Mouse (Mus musculus): Measurements from ENCODE around the gene Rbks.

Gene Rbks

DNA sequence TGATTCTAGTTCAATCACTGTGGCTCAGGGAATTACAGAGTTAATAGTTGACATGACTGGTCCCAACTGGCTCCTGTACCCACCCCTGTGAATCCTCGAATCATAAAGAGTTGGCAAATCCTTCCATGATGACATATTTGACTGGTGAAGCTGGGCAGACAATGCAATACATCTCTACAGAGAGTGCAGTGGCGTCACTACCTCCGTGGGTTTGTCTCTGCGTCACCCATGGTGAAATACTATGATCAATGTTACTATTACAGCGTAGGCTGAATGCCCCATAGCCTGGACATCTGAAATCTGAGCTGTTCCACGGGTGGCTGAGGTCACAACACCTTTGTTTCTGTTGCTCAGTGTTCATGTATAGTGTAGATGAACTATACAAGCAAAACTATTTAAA, 116.2 kb downstream of the Rbks start:
- DNase-seq (ENCODE audit: low spot score): no peak

GRCm38 (mm10) chr5:31576539-31576975, 120.9 kb downstream of the Rbks start:
- DNase-seq (ENCODE audit: low spot score): no peak

All from c-Kit-positive CD71-positive TER-119-positive erythroid progenitor cells, embryonic 14.5 days (primary cell).